Mouse (Mus musculus): ENCODE data around the gene Ccdc92. TPM values are rescaled to one million over a fixed set of nuclear protein-coding genes. Genes with fewer than 3 reads are reported as not detected.
A peak's percentile ranks its signal among the peaks of the same experiment; 100 is the strongest.

Ccdc92 gene
- polyA plus RNA-seq, 1 experiment from 2014 or later: 58.1 TPM

DNA sequence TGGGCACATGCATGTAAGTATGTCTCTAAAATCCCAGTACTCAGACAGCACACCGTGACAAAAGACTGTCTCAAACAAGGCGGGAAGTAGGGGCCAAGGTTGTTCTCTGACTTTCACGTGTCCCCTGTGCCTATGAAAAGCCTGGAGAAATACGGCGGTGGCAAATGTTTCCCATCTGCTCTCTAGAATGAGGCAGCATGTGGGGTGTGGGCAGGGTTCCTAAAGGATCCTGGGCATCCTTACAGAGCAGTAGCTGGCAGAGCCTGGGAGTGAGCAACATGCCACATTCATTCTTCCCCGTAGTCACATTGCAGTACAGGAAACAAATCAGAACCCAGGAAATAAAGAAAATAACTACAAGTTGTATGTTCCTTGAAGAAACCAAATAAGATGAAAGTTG is 21.7 kb upstream of the Ccdc92 start:
- no peak for ATAC-seq (ENCODE audit: low read depth)
- no peaks in the 10 kb centered on the region for H3K27me3 ChIP-seq
- no peak overlapping the region for H3K27ac ChIP-seq (replicated peaks)
- H3K4me2 ChIP-seq: no peak overlapping the region
- no peaks in the 10 kb centered on the region for H3K9me3 ChIP-seq
- H3K9ac ChIP-seq: no peak overlapping the region
- H3K4me3 ChIP-seq: no peak overlapping the region
- H3K36me3 ChIP-seq: peaks cover 62% of the 10 kb centered on the region
- peaks cover 22% of the 10 kb centered on the region for H3K4me1 ChIP-seq (replicated peaks)
- 73% methylated on average over 6 of the region's 6 CpGs for WGBS

- no peak overlapping the region for H3K4me3 ChIP-seq
- ATAC-seq (ENCODE audit: low read depth): no peak
- 87% methylated on average over 6 of the region's 6 CpGs for WGBS
Measured at GRCm38 (mm10) chr5:124879801-124880200, 17.6 kb upstream of the Ccdc92 start.

GRCm38 (mm10) chr5:124879251-124879650 is 17.0 kb upstream of the Ccdc92 start:
- Histone ChIP-seq H3K4me1 (replicated peaks) (peaks cover 34% of the 10 kb centered on the region), H3K9ac (no peak overlapping the region), H3K4me3 (no peak overlapping the region), H3K27ac (replicated peaks) (no peak overlapping the region), H3K9me3 (no peaks in the 10 kb centered on the region), H3K36me3 (peaks cover 34% of the 10 kb centered on the region), H3K4me2 (no peak overlapping the region), H3K27me3 (no peaks in the 10 kb centered on the region)
- 86% methylated on average over 4 of the region's 4 CpGs for WGBS
- no peak for ATAC-seq (ENCODE audit: low read depth)

More at GRCm38 (mm10) chr5:124879801-124880200, 17.6 kb upstream of the Ccdc92 start:
- H3K9ac ChIP-seq: no peak overlapping the region
- peaks cover 34% of the 10 kb centered on the region for H3K4me1 ChIP-seq (replicated peaks)
- H3K9me3 ChIP-seq: no peaks in the 10 kb centered on the region
- H3K27me3 ChIP-seq: no peaks in the 10 kb centered on the region
- H3K27ac ChIP-seq (replicated peaks): no peak overlapping the region
- H3K4me2 ChIP-seq: no peak overlapping the region
- H3K36me3 ChIP-seq: peaks cover 36% of the 10 kb centered on the region

- ATAC-seq (ENCODE audit: low read depth): no peak
- H3K4me3 ChIP-seq: no peak overlapping the region
- H3K4me2 ChIP-seq: no peak overlapping the region
- H3K9ac ChIP-seq: no peak overlapping the region
- no peaks in the 10 kb centered on the region for H3K9me3 ChIP-seq
- H3K36me3 ChIP-seq: peaks cover 37% of the 10 kb centered on the region
- H3K4me1 ChIP-seq (replicated peaks): peaks cover 51% of the 10 kb centered on the region
- no peaks in the 10 kb centered on the region for H3K27me3 ChIP-seq
- H3K27ac ChIP-seq (replicated peaks): no peak overlapping the region
- WGBS: 88% methylated on average over 6 of the region's 6 CpGs
Measured at GRCm38 (mm10) chr5:124873890-124874601, 11.8 kb upstream of the Ccdc92 start.

- H3K9ac ChIP-seq: no peak overlapping the region
- H3K4me3 ChIP-seq: no peak overlapping the region
- no peak overlapping the region for H3K4me2 ChIP-seq
- H3K27ac ChIP-seq (replicated peaks): no peak overlapping the region
- no peak for ATAC-seq (ENCODE audit: low read depth)
- WGBS: 89% methylated on average over 3 of the region's 3 CpGs
- peaks cover 35% of the 10 kb centered on the region for H3K36me3 ChIP-seq
- no peaks in the 10 kb centered on the region for H3K27me3 ChIP-seq
- no peaks in the 10 kb centered on the region for H3K9me3 ChIP-seq
- peaks cover 58% of the 10 kb centered on the region for H3K4me1 ChIP-seq (replicated peaks)
Measured at GRCm38 (mm10) chr5:124873096-124873495, 10.9 kb upstream of the Ccdc92 start.

DNA sequence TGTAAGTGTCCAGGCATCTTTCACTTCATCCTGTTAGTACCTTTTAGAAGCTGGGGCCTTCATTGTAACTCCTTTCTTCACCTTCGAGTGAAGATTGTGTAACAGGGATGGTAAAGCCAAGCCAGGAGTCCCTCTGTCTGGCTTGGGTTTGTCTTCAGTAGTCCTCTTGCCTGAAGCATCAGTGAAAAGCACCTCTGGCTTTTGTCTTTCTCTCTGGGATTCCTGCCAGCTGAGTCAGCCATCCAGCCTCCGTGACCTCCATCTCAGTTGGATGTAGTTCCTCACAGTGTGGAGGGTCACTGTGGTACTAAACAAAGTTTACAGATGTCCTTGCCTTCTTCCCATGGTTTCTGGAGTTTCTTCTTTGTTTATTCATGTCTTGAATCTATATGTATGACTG is 9.8 kb upstream of the Ccdc92 start:
- Histone ChIP-seq H3K36me3 (peaks cover 35% of the 10 kb centered on the region), H3K9me3 (no peaks in the 10 kb centered on the region), H3K9ac (no peak overlapping the region), H3K27me3 (no peaks in the 10 kb centered on the region), H3K27ac (replicated peaks) (no peak overlapping the region), H3K4me3 (no peak overlapping the region), H3K4me1 (replicated peaks) (peaks cover 60% of the 10 kb centered on the region), H3K4me2 (no peak overlapping the region)
- WGBS: 57% methylated on average over 2 of the region's 2 CpGs
- no peak for ATAC-seq (ENCODE audit: low read depth)

GRCm38 (mm10) chr5:124868981-124869380 is 6.8 kb upstream of the Ccdc92 start:
- H3K4me1 ChIP-seq (replicated peaks): peaks cover 80% of the 10 kb centered on the region

DNA sequence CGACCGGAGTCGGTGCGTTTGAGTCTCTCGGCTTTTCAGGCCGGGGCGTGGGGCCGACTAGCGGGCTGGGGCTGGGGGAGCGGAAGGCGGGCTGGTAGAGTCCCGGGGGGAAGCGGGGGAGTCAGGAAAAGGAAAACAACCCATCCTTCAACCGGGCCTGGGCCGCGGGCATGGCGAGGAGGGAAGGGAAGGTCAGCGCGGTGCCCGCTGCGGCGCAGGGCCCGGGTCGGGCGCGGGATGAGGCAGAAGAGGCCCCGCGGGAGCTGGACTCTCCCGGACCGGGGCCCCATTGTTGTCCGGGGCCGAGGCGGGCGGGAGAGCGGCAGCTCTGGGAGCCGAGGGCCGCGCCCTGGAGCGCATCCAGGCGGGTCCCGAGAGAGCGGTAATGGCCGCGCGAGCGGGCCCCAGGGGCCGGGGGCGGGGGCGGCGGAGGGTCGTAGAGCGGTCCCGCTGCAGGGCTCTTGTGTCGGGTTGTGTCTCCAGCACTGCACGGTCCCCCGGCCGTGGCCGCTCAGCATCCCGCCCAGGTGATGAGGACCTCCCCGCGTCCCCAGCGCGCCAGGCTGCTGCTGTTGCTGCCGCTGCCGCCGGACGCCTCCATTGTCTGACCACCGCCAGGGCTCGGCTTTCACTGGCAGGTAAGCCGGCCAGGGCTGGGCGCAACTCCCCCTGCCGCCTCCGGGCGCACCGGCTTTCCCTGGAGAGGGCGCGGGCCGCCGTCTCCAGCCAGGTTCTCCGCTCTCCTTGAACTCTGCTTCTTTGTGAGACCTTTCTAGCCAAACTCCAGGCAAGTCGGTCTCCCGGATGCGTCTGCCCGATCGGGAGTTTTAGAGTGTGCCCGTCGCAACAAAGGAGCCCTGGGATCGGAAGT is 882 bp upstream of the Ccdc92 start:
- H3K4me3 ChIP-seq: peak overlapping the region; percentile 98
- peak overlapping the region; percentile 97 for H3K27ac ChIP-seq (replicated peaks)
- WGBS: under 1% methylated on average over 60 of the region's 88 CpGs
- ATAC-seq (ENCODE audit: low read depth): no peak; the same call in none of the 2 replicates
- peak overlapping the region; percentile 97 for H3K9ac ChIP-seq
- H3K36me3 ChIP-seq: peaks cover 10% of the 10 kb centered on the region
- peaks cover 14% of the 10 kb centered on the region for H3K27me3 ChIP-seq
- H3K4me2 ChIP-seq: peak overlapping the region; percentile 89
- no peaks in the 10 kb centered on the region for H3K9me3 ChIP-seq
- peaks cover 67% of the 10 kb centered on the region for H3K4me1 ChIP-seq (replicated peaks)

More at GRCm38 (mm10) chr5:124868981-124869380, 6.8 kb upstream of the Ccdc92 start:
- 46% methylated on average over 4 of the region's 4 CpGs for WGBS
- H3K9me3 ChIP-seq: no peaks in the 10 kb centered on the region
- H3K27me3 ChIP-seq: no peaks in the 10 kb centered on the region
- H3K36me3 ChIP-seq: peaks cover 29% of the 10 kb centered on the region
- no peak overlapping the region for H3K27ac ChIP-seq (replicated peaks)
- H3K4me2 ChIP-seq: no peak overlapping the region
- H3K9ac ChIP-seq: no peak overlapping the region
- H3K4me3 ChIP-seq: no peak overlapping the region
- no peak for ATAC-seq (ENCODE audit: low read depth)

GRCm38 (mm10) chr5:124861463-124861862 is 761 bp downstream of the Ccdc92 start:
- WGBS: under 1% methylated on average over 33 of the region's 33 CpGs
- peaks cover 14% of the 10 kb centered on the region for H3K27me3 ChIP-seq

GRCm38 (mm10) chr5:124860013-124860412 is 2.2 kb downstream of the Ccdc92 start:
- Histone ChIP-seq H3K4me1 (replicated peaks) (peaks cover 44% of the 10 kb centered on the region), H3K9me3 (no peaks in the 10 kb centered on the region), H3K9ac (peak overlapping the region; percentile 41; the same call in 1 of the 2 replicates), H3K36me3 (no peaks in the 10 kb centered on the region), H3K4me3 (peak overlapping the region; percentile 98), H3K27me3 (peaks cover 14% of the 10 kb centered on the region), H3K4me2 (peak overlapping the region; percentile 89), H3K27ac (replicated peaks) (no peak overlapping the region)
- WGBS: 3% methylated on average over 5 of the region's 5 CpGs
- no peak for ATAC-seq (ENCODE audit: low read depth)

More at GRCm38 (mm10) chr5:124861463-124861862, 761 bp downstream of the Ccdc92 start:
- peaks cover 8% of the 10 kb centered on the region for H3K36me3 ChIP-seq
- no peaks in the 10 kb centered on the region for H3K9me3 ChIP-seq
- peaks cover 53% of the 10 kb centered on the region for H3K4me1 ChIP-seq (replicated peaks)
- peak overlapping the region; percentile 92 for H3K9ac ChIP-seq
- peak overlapping the region; percentile 96 for H3K27ac ChIP-seq (replicated peaks)
- ATAC-seq (ENCODE audit: low read depth): peak; percentile 17; the same call in 1 of the 2 replicates
- peak overlapping the region; percentile 98 for H3K4me3 ChIP-seq
- H3K4me2 ChIP-seq: peak overlapping the region; percentile 89

DNA sequence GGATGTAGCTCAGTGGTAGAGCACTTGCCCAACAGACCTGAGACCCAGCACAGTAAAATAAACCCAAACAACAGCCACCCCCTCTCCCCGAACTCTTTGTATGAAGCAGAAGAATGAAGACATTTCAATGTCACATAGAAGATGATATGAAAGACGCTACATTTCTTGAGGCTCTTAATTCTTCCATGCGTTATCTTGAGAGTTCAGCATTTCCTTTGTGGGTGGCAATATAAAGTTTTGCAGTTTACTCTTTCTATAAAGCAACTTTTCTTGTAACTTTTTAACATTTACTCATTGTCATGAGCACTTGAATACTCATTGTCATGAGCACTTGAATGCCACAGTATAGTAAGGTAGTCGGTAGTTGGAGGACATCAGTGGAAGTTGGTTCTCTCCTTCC is 8.0 kb downstream of the Ccdc92 start:
- no peak for ATAC-seq (ENCODE audit: low read depth)
- Histone ChIP-seq H3K27ac (replicated peaks) (no peak overlapping the region), H3K27me3 (no peaks in the 10 kb centered on the region), H3K36me3 (no peaks in the 10 kb centered on the region), H3K4me2 (no peak overlapping the region), H3K4me1 (replicated peaks) (peaks cover 12% of the 10 kb centered on the region; the same call in 1 of the 2 replicates), H3K9ac (no peak overlapping the region), H3K9me3 (no peaks in the 10 kb centered on the region), H3K4me3 (no peak overlapping the region)
- 94% methylated on average over 4 of the region's 4 CpGs for WGBS

- H3K9me3 ChIP-seq: no peaks in the 10 kb centered on the region
- H3K4me3 ChIP-seq: no peak overlapping the region
- H3K4me2 ChIP-seq: no peak overlapping the region
- ATAC-seq (ENCODE audit: low read depth): no peak
- H3K9ac ChIP-seq: no peak overlapping the region
- H3K27me3 ChIP-seq: no peaks in the 10 kb centered on the region
- 77% methylated on average over 2 of the region's 2 CpGs for WGBS
- H3K36me3 ChIP-seq: no peaks in the 10 kb centered on the region
- H3K4me1 ChIP-seq (replicated peaks): 0 out of 2 replicates have a peak, but pooled peaks cover 9% of the 10 kb centered on the region
- H3K27ac ChIP-seq (replicated peaks): no peak overlapping the region
Measured at GRCm38 (mm10) chr5:124853079-124853478, 9.1 kb downstream of the Ccdc92 start.

Data from neural tube, embryonic 13.5 days (tissue).